Mouse (Mus musculus): ENCODE results near the gene Slit3.

Gene Slit3

GRCm38 (mm10) chr11:35350968-35351367, 229.9 kb downstream of the Slit3 start:
- DNase-seq (ENCODE audit: low spot score in 2 of 2) = no peak

DNA sequence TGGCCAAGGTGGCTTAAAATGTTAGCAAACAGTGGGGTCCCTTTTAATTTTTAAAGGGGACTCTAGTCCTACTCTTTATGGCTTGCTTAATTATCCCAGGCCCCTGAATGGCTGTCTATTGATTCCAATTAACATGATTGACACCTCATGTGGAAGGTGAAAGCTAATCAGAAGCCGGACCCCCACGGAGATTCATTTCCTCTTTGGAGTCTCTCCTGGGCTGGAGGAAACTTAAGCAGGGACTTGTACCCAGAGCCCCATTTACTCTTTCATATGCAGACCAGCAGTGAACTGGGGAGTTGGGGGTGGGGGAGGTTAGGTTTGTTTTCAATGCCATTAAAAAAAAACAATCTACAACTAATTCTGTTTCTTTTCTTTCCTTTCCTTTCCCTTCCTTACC, 230.4 kb downstream of the Slit3 start:
- no peak for DNase-seq (ENCODE audit: low spot score in 2 of 2)

- DNase-seq (ENCODE audit: low spot score in 2 of 2) = no peak
These were observed 234.8 kb downstream of the Slit3 start for GRCm38 (mm10) chr11:35355811-35356210.

- no peak for DNase-seq (ENCODE audit: low spot score in 2 of 2)
These were observed 240.0 kb downstream of the Slit3 start for GRCm38 (mm10) chr11:35361071-35361470.

DNA sequence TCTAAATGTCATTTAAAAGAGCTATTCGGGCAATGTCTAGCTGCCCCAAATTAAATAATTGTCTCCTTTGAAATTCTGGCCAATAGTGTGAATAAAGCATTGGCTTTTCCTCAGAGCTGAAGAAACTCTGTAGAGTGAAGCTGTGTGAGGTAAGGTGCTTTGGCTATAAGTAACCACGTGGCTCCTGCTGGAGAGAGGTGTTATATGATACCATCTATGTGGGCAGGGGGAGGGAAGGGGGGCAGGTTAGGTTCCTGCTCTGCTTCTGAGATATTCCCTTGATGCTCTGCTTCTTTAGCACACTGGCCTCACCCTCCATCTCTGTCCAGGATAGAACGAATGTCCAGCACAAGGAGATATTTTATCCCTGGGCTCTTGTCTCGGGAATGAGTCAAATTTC, 242.0 kb downstream of the Slit3 start:
- no peak for DNase-seq (ENCODE audit: low spot score in 2 of 2)

DNA sequence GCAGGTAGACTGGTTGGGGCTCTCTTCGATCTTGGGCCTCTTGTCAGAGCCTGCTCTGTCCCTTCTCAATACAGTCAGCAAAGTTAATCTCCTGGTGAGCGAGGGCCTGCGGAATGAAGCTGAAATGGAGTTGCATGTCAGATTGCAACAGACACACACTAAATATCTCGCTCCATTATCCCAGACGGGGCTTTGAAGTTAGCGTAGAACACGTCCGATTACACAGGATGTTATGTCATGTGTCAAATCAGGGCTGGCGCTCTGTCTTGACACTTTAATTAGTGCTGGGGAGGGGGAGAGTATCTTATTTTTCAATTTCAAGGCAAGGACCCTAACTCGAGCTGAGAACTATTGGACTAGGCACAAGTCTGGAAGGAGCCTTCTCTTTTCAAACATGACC, 243.4 kb downstream of the Slit3 start:
- DNase-seq (ENCODE audit: low spot score in 2 of 2) = no peak

GRCm38 (mm10) chr11:35365510-35365931, 244.5 kb downstream of the Slit3 start:
- DNase-seq (ENCODE audit: low spot score in 2 of 2) = no peak

- DNase-seq (ENCODE audit: low spot score in 2 of 2) = peak in 1 of 2 experiments; percentile 54
These were observed 245.6 kb downstream of the Slit3 start for GRCm38 (mm10) chr11:35366611-35367010.

DNA sequence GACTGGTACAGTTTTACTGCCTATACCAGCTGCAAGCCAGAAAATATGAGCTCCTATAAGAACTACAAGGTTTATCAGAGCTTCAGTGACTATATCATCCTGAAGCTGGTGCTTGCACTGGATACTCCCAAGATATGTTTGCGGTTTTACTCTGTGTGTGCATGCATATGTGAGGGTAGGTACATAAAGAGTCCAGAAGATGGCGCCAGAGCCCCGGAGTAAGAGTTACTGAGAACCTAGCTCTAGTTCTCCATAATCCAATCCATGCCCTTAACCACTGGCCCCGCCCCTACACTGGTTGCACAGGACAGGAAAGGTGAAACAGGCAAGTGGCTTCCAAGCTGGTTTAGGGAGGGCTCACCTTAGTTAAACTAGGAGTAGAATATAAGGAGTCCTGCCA, 246.2 kb downstream of the Slit3 start:
- no peak for DNase-seq (ENCODE audit: low spot score in 2 of 2)

DNA sequence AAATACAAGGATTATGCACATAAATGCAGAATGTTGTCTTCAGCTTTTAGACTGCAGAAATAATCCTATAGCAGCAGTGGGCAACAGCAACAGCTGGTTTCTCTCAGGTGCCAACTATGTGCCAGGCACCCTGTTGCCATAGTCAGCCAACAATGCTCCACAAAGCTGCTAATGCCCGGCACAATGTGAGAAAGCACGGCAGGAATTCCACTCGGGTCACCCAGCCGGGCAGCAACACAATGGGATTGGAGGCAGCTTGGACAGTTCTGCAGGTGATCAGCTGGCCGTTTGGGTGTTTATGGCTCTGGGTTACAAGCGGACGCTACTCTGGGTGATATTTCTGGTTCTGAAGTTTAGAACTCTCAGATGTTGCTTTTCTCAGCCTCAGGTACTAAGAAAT, 248.9 kb downstream of the Slit3 start:
- no peak for DNase-seq (ENCODE audit: low spot score in 2 of 2)

DNA sequence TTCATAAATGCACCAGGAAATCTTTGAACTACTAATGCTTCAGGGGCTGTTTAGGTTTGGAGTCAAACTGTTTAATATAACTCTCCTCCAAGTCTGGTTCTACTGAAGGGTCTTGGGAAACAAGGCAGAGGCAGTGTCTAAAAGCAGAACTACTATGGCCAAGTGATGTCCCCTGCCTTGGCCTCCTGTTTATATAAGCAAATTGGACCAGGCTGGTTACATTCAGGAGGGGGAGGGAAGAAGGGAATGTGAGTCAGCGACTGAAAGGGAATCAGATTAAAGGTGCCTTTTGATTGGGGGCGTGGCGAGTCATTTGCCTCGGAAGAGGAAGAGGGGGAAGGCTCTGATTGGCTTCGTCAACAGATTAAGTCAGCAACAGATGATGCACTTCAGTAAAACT, 249.7 kb downstream of the Slit3 start:
- no peak for DNase-seq (ENCODE audit: low spot score in 2 of 2)

GRCm38 (mm10) chr11:35372410-35372809, 251.4 kb downstream of the Slit3 start:
- no peak for DNase-seq (ENCODE audit: low spot score in 2 of 2)

DNA sequence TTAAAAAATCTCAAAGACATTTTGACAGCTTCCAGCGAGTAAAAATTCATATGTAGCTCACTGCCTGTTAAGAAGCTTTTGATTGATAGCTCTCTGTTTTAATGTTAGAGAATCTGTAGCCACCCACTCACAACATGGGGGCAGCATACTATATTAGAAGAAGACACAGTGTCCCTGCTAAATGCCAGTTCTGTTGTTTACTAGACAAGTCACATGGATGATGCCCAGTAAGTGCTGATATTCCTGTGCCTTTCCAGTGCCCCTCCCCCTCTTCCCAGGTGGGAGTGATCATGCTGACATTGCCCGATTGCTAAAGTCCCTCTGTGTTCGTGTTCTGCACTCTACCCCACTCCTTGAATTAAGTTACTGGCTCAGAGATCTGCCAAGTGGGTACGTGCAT, 254.0 kb downstream of the Slit3 start:
- DNase-seq (ENCODE audit: low spot score in 2 of 2) = no peak

- DNase-seq (ENCODE audit: low spot score in 2 of 2) = no peak
These were observed 257.8 kb downstream of the Slit3 start for GRCm38 (mm10) chr11:35378802-35379201.

GRCm38 (mm10) chr11:35379407-35379806, 258.4 kb downstream of the Slit3 start:
- DNase-seq (ENCODE audit: low spot score in 2 of 2) = no peak

GRCm38 (mm10) chr11:35380766-35381165, 259.7 kb downstream of the Slit3 start:
- no peak for DNase-seq (ENCODE audit: low spot score in 2 of 2)

- DNase-seq (ENCODE audit: low spot score in 2 of 2) = no peak
These were observed 264.4 kb downstream of the Slit3 start for GRCm38 (mm10) chr11:35385444-35385843.

GRCm38 (mm10) chr11:35387826-35388225, 266.8 kb downstream of the Slit3 start:
- no peak for DNase-seq (ENCODE audit: low spot score in 2 of 2)

DNA sequence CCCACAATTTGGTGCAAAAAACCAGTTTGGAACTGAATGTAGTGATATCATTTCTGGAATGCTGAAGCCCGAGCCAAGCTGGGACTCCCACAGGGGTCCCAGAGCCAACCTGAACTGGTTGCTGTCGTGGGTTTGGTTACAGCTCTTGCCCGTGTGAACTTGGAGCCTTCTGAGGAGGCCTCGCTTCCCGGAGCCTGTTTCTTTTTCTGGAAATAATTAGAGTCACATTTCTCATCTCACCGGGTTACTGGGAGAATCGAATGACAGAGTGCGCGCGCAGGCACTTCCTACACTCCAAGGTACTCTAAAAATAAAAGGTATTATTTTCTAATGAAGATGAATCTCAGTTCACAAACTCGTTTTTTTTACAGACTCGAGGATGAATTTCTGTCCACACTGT, 267.4 kb downstream of the Slit3 start:
- no peak for DNase-seq (ENCODE audit: low spot score in 2 of 2)

GRCm38 (mm10) chr11:35389341-35389740, 268.3 kb downstream of the Slit3 start:
- no peak for DNase-seq (ENCODE audit: low spot score in 2 of 2)

- no peak for DNase-seq (ENCODE audit: low spot score in 2 of 2)
These were observed 268.9 kb downstream of the Slit3 start for GRCm38 (mm10) chr11:35389780-35390435.

DNA sequence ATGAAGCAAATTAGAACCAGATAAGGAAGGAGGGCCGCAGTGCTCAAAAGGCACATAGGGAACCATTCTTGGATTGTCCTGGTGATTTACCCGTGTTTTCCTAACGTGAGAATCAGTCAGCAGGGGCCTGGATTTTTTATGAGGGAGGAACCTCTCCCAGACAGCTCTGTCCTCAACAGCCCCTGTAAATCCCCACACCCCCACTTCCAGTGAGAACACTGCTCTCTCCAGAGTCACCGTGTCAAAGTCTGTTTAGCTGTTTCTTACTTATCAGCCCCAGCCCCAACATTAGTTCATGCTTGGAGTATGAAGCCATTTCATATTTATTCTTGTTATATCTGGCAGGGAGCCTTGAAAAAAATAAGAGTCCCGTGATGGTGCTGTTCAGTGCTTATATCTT, 272.8 kb downstream of the Slit3 start:
- no peak for DNase-seq (ENCODE audit: low spot score in 2 of 2)

DNA sequence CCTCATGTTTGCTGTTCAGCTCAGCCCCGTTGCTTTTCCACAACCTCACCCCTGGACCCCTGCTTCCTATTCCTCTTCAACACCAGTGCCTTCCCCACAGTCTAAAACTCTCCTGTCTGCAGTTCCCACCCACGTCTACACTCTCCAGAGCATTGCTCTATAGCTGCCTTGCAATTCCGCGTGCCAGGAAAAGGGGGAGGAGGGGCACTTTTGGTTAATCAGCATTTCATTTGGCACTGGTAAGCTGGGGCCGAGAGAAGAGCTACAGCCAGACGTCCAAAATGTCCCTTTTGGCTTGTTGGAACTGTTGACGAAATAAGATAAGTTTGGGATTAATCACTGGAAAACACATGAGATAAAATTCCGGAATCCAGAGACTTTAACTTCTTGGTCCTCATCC, 274.4 kb downstream of the Slit3 start:
- peak in 1 of 2 experiments; percentile 68 for DNase-seq (ENCODE audit: low spot score in 2 of 2)

GRCm38 (mm10) chr11:35398353-35398752, 277.3 kb downstream of the Slit3 start:
- no peak for DNase-seq (ENCODE audit: low spot score in 2 of 2)

Measured in urinary bladder, postnatal 36 days (tissue).